Mouse (Mus musculus): ENCODE results near the gene Slc25a39.
"Not testable (repeated sequence)": the region's sequence is repeated elsewhere in the genome, so short reads cannot be mapped to it uniquely, and the experiment has no call there.

Slc25a39 gene

GRCm38 (mm10) chr11:102371926-102372685, 35.6 kb downstream of the Slc25a39 start:
- no peak for DNase-seq (ENCODE audit: low read depth, low spot score)

- DNase-seq (ENCODE audit: low read depth, low spot score), result no peak
Observed at GRCm38 (mm10) chr11:102370285-102370684, 37.5 kb downstream of the Slc25a39 start.

GRCm38 (mm10) chr11:102369263-102369662, 38.5 kb downstream of the Slc25a39 start:
- DNase-seq (ENCODE audit: low read depth, low spot score), result no peak

DNA sequence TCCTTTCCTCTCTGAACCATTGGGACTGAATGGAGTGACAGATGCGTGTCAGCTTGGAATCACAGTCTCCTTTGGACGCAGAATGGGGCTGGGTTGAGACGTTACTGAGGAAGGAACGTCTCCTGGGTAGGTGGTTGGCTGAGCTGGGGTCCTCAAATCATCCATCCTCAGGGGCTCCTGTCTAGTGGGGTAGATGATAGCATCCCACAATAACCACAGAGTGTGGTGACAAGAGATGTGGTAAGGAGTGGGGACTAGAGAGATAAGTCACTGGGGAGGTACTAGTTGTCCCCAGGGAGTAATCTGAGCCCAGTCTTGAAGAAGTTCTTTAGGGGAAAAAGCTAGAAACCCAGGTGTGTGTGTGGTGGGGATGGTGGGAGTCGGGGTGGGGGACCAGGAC, 39.4 kb downstream of the Slc25a39 start:
- no peak for DNase-seq (ENCODE audit: low read depth, low spot score)

DNA sequence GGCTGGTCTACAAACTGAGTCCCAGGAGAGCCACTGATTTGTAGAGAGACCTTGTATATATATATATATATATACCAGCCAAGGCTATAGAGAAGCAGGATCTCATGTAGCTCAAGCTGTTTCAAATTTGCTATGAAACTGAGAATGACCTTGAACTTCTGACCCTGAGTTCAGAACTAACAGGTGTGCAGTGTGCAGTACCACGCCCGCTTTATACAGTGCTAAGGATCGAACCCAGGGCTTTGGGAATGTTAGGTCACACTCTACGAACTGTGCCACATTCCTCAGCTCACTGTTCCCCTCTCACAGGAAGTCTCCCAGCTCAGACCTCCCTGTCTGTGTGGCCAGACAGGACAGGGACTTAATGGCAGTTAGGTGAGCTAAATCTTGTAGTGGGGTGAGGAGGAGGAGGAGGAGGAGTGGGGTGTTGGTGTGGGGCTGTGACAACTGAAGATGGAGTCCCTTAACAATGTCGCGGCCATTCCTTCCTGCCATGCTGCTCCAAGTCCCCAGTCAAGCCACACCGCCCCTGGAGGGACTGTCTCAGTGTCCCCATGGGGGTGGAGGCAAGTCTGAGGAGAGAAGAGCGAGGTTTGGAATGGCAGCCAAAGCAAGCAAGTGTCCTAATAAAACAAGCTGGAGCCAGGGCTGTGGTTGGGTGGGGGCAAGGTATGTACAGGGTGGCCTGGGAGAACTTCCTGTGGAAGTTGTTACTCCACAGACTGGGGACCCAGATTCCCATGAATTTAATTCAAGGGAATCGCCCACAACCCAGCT, 40.1 kb downstream of the Slc25a39 start:
- DNase-seq (ENCODE audit: low read depth, low spot score), result no peak

- not testable (repeated sequence) for DNase-seq (ENCODE audit: low read depth, low spot score)
Observed at GRCm38 (mm10) chr11:102366103-102366502, 41.6 kb downstream of the Slc25a39 start, which contains the start of gene Slc4a1. TSS of gene Slc4a1 (minus strand) at chr11:102366203.

DNA sequence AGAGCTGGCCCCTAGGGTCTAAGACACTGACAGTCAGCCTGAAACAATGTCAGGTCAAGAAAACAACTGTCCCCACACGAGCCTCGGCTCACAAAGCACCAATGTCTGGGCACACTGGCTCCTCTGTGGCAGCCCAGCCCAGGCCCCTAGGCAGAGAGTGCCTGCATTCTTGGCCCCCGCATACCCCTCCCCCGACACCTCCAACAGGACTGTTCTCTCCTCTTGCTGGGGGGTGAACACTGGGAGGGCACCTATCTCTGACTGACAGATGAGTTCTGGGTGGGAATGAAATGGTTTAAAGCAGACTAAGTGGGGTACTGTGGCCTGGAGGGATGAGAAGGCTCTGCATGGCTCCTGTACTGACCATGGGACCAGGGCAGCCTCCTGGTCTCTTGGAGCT, 42.0 kb downstream of the Slc25a39 start:
- no peak for DNase-seq (ENCODE audit: low read depth, low spot score)

DNA sequence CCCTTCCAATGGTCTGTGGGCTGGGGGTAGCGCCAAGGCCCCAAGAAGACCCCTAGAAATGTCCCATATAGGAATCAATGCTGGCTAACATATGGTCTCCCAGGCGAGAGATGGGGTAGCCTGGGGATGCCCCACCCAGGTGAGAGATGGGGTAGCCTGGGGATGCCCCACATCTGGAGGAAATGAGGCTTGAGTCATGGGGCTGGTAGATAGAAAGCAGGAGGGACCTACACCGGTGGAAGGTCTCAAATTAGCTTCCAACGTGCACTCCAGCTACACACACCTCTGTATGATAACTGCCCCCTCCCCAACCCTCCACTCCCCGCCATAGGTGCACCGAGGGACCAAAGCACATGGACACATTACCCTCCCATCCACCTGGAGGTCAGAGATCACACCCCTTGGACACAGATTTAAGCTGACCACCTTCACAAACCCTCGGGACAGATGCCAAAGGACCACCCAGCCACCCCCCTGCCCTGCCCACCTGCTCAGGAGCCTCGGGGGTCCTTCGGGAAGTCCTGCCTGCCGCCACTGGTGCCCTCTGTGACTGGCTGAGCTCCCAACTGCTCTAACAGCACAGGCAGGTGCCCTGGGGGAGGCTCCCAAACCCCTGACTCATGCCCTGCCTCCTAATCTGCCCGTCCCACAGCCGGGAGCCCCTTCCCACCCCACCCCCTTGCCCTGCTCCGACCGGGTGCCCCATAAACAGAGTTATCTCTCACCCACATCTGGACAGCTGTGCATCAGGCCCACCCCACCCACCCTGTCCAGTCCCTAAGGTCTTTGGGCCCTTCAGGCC, 43.0 kb downstream of the Slc25a39 start:
- no peak for DNase-seq (ENCODE audit: low read depth, low spot score)

DNA sequence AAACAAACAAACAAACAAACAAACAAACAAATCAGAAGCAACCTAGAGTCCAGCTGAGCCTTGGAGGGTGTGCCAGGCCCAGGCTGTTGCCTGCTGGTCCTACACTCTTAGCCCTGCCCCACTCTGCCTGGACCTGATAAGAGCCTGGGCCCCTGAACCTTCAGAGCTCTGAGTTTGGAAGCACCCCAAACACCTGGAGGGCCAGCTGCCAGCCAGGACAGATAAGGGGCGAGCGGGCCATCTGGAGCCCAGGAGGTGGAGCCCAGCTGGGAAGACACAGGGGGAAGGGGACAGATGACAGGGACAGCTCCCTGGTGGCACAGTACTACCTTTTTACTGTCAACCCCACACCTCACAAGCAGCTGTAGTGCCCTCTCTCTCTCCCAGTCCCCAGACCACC, 44.1 kb downstream of the Slc25a39 start:
- no peak for DNase-seq (ENCODE audit: low read depth, low spot score)

DNA sequence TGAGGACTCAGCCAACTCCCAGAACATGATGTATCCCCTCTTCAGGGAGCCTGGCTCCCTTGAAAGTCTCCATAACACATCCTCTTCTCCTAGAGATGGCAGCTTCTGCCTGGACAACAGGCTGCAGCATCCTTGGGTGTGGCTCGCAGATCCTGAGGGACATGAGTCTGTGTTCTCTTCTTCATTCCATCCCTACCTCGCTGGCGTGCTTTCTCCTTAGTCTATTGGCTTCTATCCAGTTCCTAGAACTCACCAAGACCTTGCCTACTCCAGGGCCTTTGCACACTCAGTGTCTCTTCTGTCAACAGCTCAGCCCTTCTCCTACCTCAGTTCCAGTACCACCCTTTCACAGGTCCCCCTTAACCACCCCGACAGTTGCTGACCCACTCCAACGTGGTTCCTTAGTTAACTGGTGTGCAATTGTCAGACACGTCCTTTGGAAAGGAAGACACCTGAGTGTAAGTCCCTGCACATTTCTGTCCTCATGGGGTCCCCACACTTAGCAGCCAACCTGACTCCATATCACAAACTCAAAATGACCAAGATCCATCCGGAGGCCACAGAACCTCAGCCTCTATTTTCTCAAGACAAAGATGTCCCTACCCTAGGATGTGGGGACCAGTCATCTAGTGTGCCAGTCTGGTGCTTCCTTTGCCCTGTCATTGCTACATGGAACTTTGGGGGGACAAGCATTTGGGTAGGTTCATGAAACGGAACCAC, 45.8 kb downstream of the Slc25a39 start:
- no peak for DNase-seq (ENCODE audit: low read depth, low spot score)

GRCm38 (mm10) chr11:102358365-102358764, 49.4 kb downstream of the Slc25a39 start:
- DNase-seq (ENCODE audit: low read depth, low spot score), result no peak

GRCm38 (mm10) chr11:102356636-102357350, 51.0 kb downstream of the Slc25a39 start:
- DNase-seq (ENCODE audit: low read depth, low spot score), result no peak

- no peak for DNase-seq (ENCODE audit: low read depth, low spot score)
Observed at GRCm38 (mm10) chr11:102356190-102356589, 51.6 kb downstream of the Slc25a39 start.

DNA sequence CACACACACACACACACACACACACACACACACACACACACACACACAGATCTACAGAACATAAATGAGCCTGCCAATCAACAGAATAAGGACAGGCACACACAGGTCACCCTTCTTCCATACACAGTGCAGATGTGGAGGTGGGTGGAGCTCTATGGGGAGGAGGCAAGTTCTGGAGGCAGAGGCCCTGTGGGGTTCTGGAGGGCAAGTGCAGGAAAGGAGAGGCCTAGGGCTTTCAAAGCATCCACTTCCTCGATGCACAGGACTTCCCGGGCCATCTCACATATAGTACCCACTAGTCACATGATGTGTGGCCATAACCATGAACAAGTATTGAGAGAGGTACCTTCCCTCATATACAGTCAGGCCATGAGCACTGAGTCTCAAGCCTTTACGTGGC, 52.2 kb downstream of the Slc25a39 start:
- no peak for DNase-seq (ENCODE audit: low read depth, low spot score)

GRCm38 (mm10) chr11:102353021-102353431, 54.7 kb downstream of the Slc25a39 start:
- no peak for DNase-seq (ENCODE audit: low read depth, low spot score)

Measured in forelimb bud, embryonic 11.5 days (tissue).